ENCODE assay signal across 8 mouse cellular contexts in genomic region chr14:57709171-57709570, GRCm38 (mm10). TPM values are rescaled to one million over a fixed set of nuclear protein-coding genes. Genes with fewer than 3 reads are reported as not detected.
DNase-seq lines count a peak whose midpoint lies in the region; ATAC-seq and TF ChIP-seq lines count a peak whose summit lies in the region.
"Had no signal": no experiment of that assay in that cellular context is flagged by ENCODE, and none has a peak within 500 bp of the region (broad histone marks: within the 10 kb centered on the region; RNA-seq: fewer than 3 reads in every experiment).

No protein-coding gene starts in this region.

- H3K9me3 ChIP-seq in E14TG2a.4 (ENCODE audit: low read length): no peaks in the 10 kb centered on the region
- no peaks in the 10 kb centered on the region for H3K9me3 ChIP-seq in hindbrain, embryonic 11.5 days (ENCODE audit: control insufficient read depth, low read length)

- TF ChIP-seq CTCF in E14TG2a.4 (conservative IDR thresholded peaks at IDR 0.05; ENCODE audit: low read length): no peak

- no peaks in the 10 kb centered on the region for H3K36me3 ChIP-seq in E14TG2a.4 (ENCODE audit: insufficient read depth, low read length)
- H3K36me3 ChIP-seq in hindbrain, embryonic 11.5 days (ENCODE audit: control insufficient read depth, insufficient read depth, low read length): no peaks in the 10 kb centered on the region

- H3K4me3 ChIP-seq in E14TG2a.4 (replicated peaks; ENCODE audit: low read length): peak overlapping the region; percentile 43
- no peak overlapping the region for H3K4me3 ChIP-seq in brown adipose tissue, adult 24 weeks (ENCODE audit: insufficient read depth, low read depth, low read length)
- H3K4me3 ChIP-seq in hindbrain, embryonic 11.5 days (ENCODE audit: low read depth, low read length): no peak overlapping the region

- peaks cover 51% of the 10 kb centered on the region for H3K4me1 ChIP-seq in E14TG2a.4 (replicated peaks; ENCODE audit: low read depth, low read length)
- peaks cover 53% of the 10 kb centered on the region for H3K4me1 ChIP-seq in brown adipose tissue, adult 24 weeks (ENCODE audit: control insufficient read depth, insufficient read depth, insufficient read length, low read length)
- peaks cover 5% of the 10 kb centered on the region; the same call in 1 of the 2 replicates for H3K4me1 ChIP-seq in hindbrain, embryonic 11.5 days (replicated peaks; ENCODE audit: control insufficient read depth, insufficient read depth, low read length)

- H3K9ac ChIP-seq in hindbrain, embryonic 11.5 days (ENCODE audit: low read depth, low read length): no peak overlapping the region

- H3K4me2 ChIP-seq in hindbrain, embryonic 11.5 days (replicated peaks; ENCODE audit: low read depth, low read length): no peak overlapping the region

- peaks cover 27% of the 10 kb centered on the region for H3K27me3 ChIP-seq in E14TG2a.4 (ENCODE audit: insufficient read depth, low read length)
- H3K27me3 ChIP-seq in hindbrain, embryonic 11.5 days (ENCODE audit: control insufficient read depth, insufficient read depth, low read length): no peaks in the 10 kb centered on the region

- H3K27ac ChIP-seq in brown adipose tissue, adult 24 weeks (replicated peaks; ENCODE audit: low read depth, low read length): peak overlapping the region; percentile 27
- H3K27ac ChIP-seq in hindbrain, embryonic 11.5 days (ENCODE audit: low read depth, low read length): no peak overlapping the region

- DNase-seq in hindbrain, embryonic 11.5 days (ENCODE audit: low spot score): peak; percentile 45
- peak; percentile 45 for DNase-seq in lung, postnatal 14 days
- DNase-seq in urinary bladder, postnatal 10 days (ENCODE audit: low spot score): no peak
- no peak for DNase-seq in thymus, postnatal 25 days
- no peak for DNase-seq in testis, postnatal 14 days (ENCODE audit: low spot score)
- DNase-seq: layer of hippocampus, postnatal 36 days had no signal

- ATAC-seq in hindbrain, embryonic 11.5 days (ENCODE audit: low FRiP score): peak; percentile 58

- WGBS in hindbrain, embryonic 11.5 days: 22% methylated on average over 10 of the region's 10 CpGs

RNA-seq across cellular contexts. Expression of gene Gm49361, which starts 36.7 kb away (rescaled TPM):
- not detected in 2 replicates for polyA plus RNA-seq in brown adipose tissue, adult 24 weeks (2012; ENCODE audit: insufficient read depth, insufficient read length, missing spikeins)
- polyA plus RNA-seq in hindbrain, embryonic 11.5 days (2014; fragmentation: Nextera tagmentation; extraction: Ambion mirVana): not detected in 2 replicates

RNA-seq across cellular contexts. Expression of gene Xpo4, which starts 43.9 kb away (rescaled TPM):
- polyA plus RNA-seq in brown adipose tissue, adult 24 weeks (2012; ENCODE audit: insufficient read depth, insufficient read length, missing spikeins): 5.5 and 5.9 TPM in 2 replicates
- 31.7 and 32.1 TPM in 2 replicates for polyA plus RNA-seq in hindbrain, embryonic 11.5 days (2014; fragmentation: Nextera tagmentation; extraction: Ambion mirVana)

RNA-seq across cellular contexts. Expression of gene Lats2, which starts 49.0 kb away (rescaled TPM):
- 19.5 and 20.1 TPM in 2 replicates for polyA plus RNA-seq in brown adipose tissue, adult 24 weeks (2012; ENCODE audit: insufficient read depth, insufficient read length, missing spikeins)
- polyA plus RNA-seq in hindbrain, embryonic 11.5 days (2014; fragmentation: Nextera tagmentation; extraction: Ambion mirVana): 12.2 and 13.2 TPM in 2 replicates

Comparison
In these comparisons a context has a peak if more than half of its experiments do, and no peak if none do; other contexts are left out.
1. DNase-seq: peak in hindbrain, embryonic 11.5 days (single experiment) and lung, postnatal 14 days (single experiment); none in urinary bladder, postnatal 10 days (single experiment), thymus, postnatal 25 days (single experiment) and testis, postnatal 14 days (single experiment).